Mouse (Mus musculus): ENCODE measurements around the gene Sh3gl2. TPM values are rescaled to one million over a fixed set of nuclear protein-coding genes. Genes with fewer than 3 reads are reported as not detected.

Sh3gl2 gene
- polyA plus RNA-seq, 2 experiments, result 3.1 to 5.2 TPM

DNA sequence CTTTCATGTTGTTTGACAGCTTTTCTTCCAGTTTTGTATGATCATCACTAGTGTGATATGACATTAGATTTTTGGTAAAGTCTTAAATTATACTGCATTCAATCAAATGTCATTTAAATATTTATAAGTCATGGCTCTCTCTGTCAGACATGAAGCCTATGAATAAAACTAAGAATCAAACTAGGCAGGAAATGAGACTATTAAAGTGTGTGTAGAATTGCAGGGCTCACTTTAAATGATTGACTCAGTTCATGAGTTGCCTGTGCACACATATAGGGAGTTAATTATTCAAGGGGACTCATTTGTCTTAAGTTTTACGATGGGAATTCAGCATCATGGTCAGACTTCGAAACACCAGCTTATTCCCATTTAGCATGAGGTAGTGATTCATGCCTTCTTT, 380.5 kb downstream of the Sh3gl2 start:
- WGBS, result 44% methylated on average over 2 of the region's 2 CpGs
- H3K4me1 ChIP-seq (ENCODE audit: control insufficient read depth, insufficient read depth, low read length), result peaks cover 4% of the 10 kb centered on the region; the same call in 1 of the 2 replicates
- no peaks in the 10 kb centered on the region for H3K36me3 ChIP-seq (ENCODE audit: control insufficient read depth, insufficient read depth, low read length)
- DNase-seq (ENCODE audit: low spot score), result no peak
- H3K9me3 ChIP-seq (ENCODE audit: control insufficient read depth, low read length), result no peaks in the 10 kb centered on the region
- ATAC-seq (ENCODE audit: low FRiP score, low read depth), result no peak
- H3K4me3 ChIP-seq (replicated peaks; ENCODE audit: low read length), result no peak overlapping the region
- H3K27me3 ChIP-seq (ENCODE audit: control insufficient read depth, insufficient read depth, low read length), result no peaks in the 10 kb centered on the region
- TF ChIP-seq POLR2A (IDR thresholded peaks at IDR 0.05; ENCODE audit: borderline replicate concordance, extremely low read depth, insufficient read depth, insufficient read length), result no peak
- H3K4me2 ChIP-seq (replicated peaks; ENCODE audit: low read depth, low read length, severe bottlenecking), result no peak overlapping the region
- H3K27ac ChIP-seq (replicated peaks; ENCODE audit: low read depth, low read length), result no peak overlapping the region
- H3K9ac ChIP-seq (ENCODE audit: low read depth, low read length, severe bottlenecking), result no peak overlapping the region

DNA sequence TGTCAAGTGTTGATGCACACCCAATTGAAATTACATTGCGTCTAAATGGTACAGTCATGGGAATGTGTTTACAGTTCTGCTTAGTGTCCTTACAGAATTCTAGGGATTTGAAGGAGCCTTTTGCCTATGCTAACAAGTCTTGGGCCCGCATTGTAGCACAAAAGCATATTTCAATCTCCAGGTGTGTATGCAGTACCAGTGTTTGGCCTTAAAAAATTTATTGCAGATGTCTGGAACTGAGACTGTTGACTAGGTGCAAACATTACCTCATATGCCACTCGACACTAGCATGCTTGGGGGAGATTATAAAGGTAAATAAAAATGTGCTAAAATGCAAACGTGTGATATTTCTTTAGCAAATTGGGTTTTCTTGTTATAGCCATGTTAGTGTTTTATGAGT, 384.0 kb downstream of the Sh3gl2 start:
- TF ChIP-seq POLR2A (IDR thresholded peaks at IDR 0.05; ENCODE audit: borderline replicate concordance, extremely low read depth, insufficient read depth, insufficient read length), result no peak
- H3K9ac ChIP-seq (ENCODE audit: low read depth, low read length, severe bottlenecking), result no peak overlapping the region
- DNase-seq (ENCODE audit: low spot score) (no peak), ATAC-seq (ENCODE audit: low FRiP score, low read depth) (no peak)
- H3K9me3 ChIP-seq (ENCODE audit: control insufficient read depth, low read length), result no peaks in the 10 kb centered on the region
- no peak overlapping the region for H3K4me3 ChIP-seq (replicated peaks; ENCODE audit: low read length)
- H3K27ac ChIP-seq (replicated peaks; ENCODE audit: low read depth, low read length), result no peak overlapping the region
- WGBS, result 35% methylated on average over 4 of the region's 4 CpGs
- peaks cover 4% of the 10 kb centered on the region; the same call in 1 of the 2 replicates for H3K4me1 ChIP-seq (ENCODE audit: control insufficient read depth, insufficient read depth, low read length)
- H3K27me3 ChIP-seq (ENCODE audit: control insufficient read depth, insufficient read depth, low read length), result no peaks in the 10 kb centered on the region
- no peaks in the 10 kb centered on the region for H3K36me3 ChIP-seq (ENCODE audit: control insufficient read depth, insufficient read depth, low read length)
- H3K4me2 ChIP-seq (replicated peaks; ENCODE audit: low read depth, low read length, severe bottlenecking), result no peak overlapping the region

DNA sequence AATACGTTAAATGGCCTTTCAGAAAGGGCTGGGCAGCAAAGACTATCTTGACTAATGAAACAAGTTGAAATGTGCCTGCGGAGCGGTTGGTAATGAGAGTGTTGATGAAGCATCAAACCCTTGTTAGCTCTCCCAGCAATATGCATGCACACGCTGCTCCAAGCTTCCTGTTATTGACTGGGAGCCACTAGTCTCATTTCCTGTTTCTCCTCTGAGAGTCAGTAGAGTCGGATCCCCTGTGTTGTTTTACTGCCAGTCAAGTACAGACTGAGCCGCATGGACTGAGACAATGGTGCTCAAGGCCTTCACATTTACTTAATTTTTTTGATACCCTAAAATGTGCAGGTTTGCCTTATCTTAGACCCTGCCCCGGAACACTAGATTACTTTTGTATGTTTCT, 386.1 kb downstream of the Sh3gl2 start:
- H3K27ac ChIP-seq (replicated peaks; ENCODE audit: low read depth, low read length), result no peak overlapping the region
- H3K9me3 ChIP-seq (ENCODE audit: control insufficient read depth, low read length), result no peaks in the 10 kb centered on the region
- DNase-seq (ENCODE audit: low spot score), result no peak
- H3K36me3 ChIP-seq (ENCODE audit: control insufficient read depth, insufficient read depth, low read length), result no peaks in the 10 kb centered on the region
- no peaks in the 10 kb centered on the region for H3K27me3 ChIP-seq (ENCODE audit: control insufficient read depth, insufficient read depth, low read length)
- TF ChIP-seq POLR2A (IDR thresholded peaks at IDR 0.05; ENCODE audit: borderline replicate concordance, extremely low read depth, insufficient read depth, insufficient read length), result no peak
- peaks cover 4% of the 10 kb centered on the region; the same call in 1 of the 2 replicates for H3K4me1 ChIP-seq (ENCODE audit: control insufficient read depth, insufficient read depth, low read length)
- H3K4me2 ChIP-seq (replicated peaks; ENCODE audit: low read depth, low read length, severe bottlenecking), result no peak overlapping the region
- no peak overlapping the region for H3K4me3 ChIP-seq (replicated peaks; ENCODE audit: low read length)
- no peak overlapping the region for H3K9ac ChIP-seq (ENCODE audit: low read depth, low read length, severe bottlenecking)
- no peak for ATAC-seq (ENCODE audit: low FRiP score, low read depth)
- 57% methylated on average over 7 of the region's 7 CpGs for WGBS

DNA sequence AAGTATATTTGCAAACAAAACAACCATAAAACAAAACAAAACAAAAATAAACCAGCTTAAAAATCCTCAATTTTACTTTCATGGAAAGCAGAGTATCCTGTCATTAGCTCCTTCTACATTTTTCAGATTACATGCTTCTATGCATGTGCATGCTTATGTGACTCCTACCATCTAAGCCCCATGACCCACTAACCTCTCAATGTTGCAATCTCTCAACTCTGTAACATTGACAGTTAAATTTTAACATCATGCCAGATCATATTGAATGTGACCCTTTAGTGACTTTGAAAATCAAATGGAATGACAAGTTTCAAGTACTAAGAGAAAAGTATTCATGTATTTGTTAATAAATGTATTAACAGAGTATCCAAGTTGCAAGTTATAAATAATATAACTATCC, 389.2 kb downstream of the Sh3gl2 start:
- Histone ChIP-seq H3K4me2 (replicated peaks; ENCODE audit: low read depth, low read length, severe bottlenecking) (no peak overlapping the region), H3K4me1 (ENCODE audit: control insufficient read depth, insufficient read depth, low read length) (no peaks in the 10 kb centered on the region), H3K27me3 (ENCODE audit: control insufficient read depth, insufficient read depth, low read length) (no peaks in the 10 kb centered on the region), H3K9me3 (ENCODE audit: control insufficient read depth, low read length) (no peaks in the 10 kb centered on the region), H3K36me3 (ENCODE audit: control insufficient read depth, insufficient read depth, low read length) (no peaks in the 10 kb centered on the region), H3K4me3 (replicated peaks; ENCODE audit: low read length) (no peak overlapping the region), H3K9ac (ENCODE audit: low read depth, low read length, severe bottlenecking) (no peak overlapping the region), H3K27ac (replicated peaks; ENCODE audit: low read depth, low read length) (no peak overlapping the region)
- ATAC-seq (ENCODE audit: low FRiP score, low read depth) (no peak), DNase-seq (ENCODE audit: low spot score) (no peak)
- TF ChIP-seq POLR2A (IDR thresholded peaks at IDR 0.05; ENCODE audit: borderline replicate concordance, extremely low read depth, insufficient read depth, insufficient read length), result no peak

DNA sequence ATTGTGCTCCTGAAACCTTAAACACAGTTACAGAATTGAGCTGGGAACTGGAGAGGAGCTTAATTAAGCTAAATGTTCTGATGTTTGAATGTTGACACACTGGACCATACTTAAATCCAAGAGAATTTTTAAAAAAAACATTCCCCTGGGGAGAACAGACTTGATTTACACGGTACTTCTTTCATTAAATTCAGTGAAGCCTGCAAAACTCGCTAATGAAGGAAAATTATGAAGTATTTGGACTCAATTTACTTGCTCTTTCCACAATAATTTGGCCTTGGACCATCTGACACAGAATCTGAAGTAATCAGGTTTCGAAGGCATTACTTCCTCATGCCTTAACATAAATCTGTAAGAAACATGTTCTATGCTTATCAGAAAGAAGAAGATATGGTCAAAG, 408.4 kb downstream of the Sh3gl2 start:
- H3K4me2 ChIP-seq (replicated peaks; ENCODE audit: low read depth, low read length, severe bottlenecking), result no peak overlapping the region
- no peak overlapping the region for H3K9ac ChIP-seq (ENCODE audit: low read depth, low read length, severe bottlenecking)
- 58% methylated on average over 3 of the region's 3 CpGs for WGBS
- no peaks in the 10 kb centered on the region for H3K4me1 ChIP-seq (ENCODE audit: control insufficient read depth, insufficient read depth, low read length)
- no peak overlapping the region for H3K4me3 ChIP-seq (replicated peaks; ENCODE audit: low read length)
- H3K27ac ChIP-seq (replicated peaks; ENCODE audit: low read depth, low read length), result no peak overlapping the region
- DNase-seq (ENCODE audit: low spot score) (no peak), ATAC-seq (ENCODE audit: low FRiP score, low read depth) (no peak)
- H3K27me3 ChIP-seq (ENCODE audit: control insufficient read depth, insufficient read depth, low read length), result no peaks in the 10 kb centered on the region
- no peak for TF ChIP-seq POLR2A (IDR thresholded peaks at IDR 0.05; ENCODE audit: borderline replicate concordance, extremely low read depth, insufficient read depth, insufficient read length)
- H3K9me3 ChIP-seq (ENCODE audit: control insufficient read depth, low read length), result no peaks in the 10 kb centered on the region
- no peaks in the 10 kb centered on the region for H3K36me3 ChIP-seq (ENCODE audit: control insufficient read depth, insufficient read depth, low read length)

DNA sequence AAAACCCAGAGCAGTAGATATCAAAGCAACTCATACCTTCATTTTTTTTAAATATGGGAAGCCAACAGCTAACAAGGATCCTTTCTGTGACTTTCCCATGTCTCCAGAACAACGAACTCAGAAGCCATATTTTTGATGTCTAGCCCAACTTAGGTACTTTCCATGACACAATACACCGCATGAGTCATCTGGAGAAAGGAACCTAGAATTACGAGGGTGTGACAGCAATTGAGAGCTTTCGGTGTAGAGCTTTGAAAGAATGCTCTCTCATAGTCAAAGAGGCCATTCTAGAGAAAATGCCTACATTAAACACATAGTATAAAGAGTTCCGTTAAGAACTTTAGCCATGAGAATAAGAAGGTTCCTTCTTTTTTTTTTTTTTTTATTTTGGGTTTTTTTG, 413.8 kb downstream of the Sh3gl2 start:
- H3K27ac ChIP-seq (replicated peaks; ENCODE audit: low read depth, low read length), result no peak overlapping the region
- no peaks in the 10 kb centered on the region for H3K4me1 ChIP-seq (ENCODE audit: control insufficient read depth, insufficient read depth, low read length)
- no peak for TF ChIP-seq POLR2A (IDR thresholded peaks at IDR 0.05; ENCODE audit: borderline replicate concordance, extremely low read depth, insufficient read depth, insufficient read length)
- H3K27me3 ChIP-seq (ENCODE audit: control insufficient read depth, insufficient read depth, low read length), result no peaks in the 10 kb centered on the region
- 86% methylated on average over 5 of the region's 5 CpGs for WGBS
- H3K4me3 ChIP-seq (replicated peaks; ENCODE audit: low read length), result no peak overlapping the region
- H3K4me2 ChIP-seq (replicated peaks; ENCODE audit: low read depth, low read length, severe bottlenecking), result no peak overlapping the region
- no peaks in the 10 kb centered on the region for H3K36me3 ChIP-seq (ENCODE audit: control insufficient read depth, insufficient read depth, low read length)
- DNase-seq (ENCODE audit: low spot score) (no peak), ATAC-seq (ENCODE audit: low FRiP score, low read depth) (no peak)
- H3K9me3 ChIP-seq (ENCODE audit: control insufficient read depth, low read length), result no peaks in the 10 kb centered on the region
- H3K9ac ChIP-seq (ENCODE audit: low read depth, low read length, severe bottlenecking), result no peak overlapping the region
